Comparison of ENCODE assay signal across 9 mouse cellular contexts in the genomic region with DNA sequence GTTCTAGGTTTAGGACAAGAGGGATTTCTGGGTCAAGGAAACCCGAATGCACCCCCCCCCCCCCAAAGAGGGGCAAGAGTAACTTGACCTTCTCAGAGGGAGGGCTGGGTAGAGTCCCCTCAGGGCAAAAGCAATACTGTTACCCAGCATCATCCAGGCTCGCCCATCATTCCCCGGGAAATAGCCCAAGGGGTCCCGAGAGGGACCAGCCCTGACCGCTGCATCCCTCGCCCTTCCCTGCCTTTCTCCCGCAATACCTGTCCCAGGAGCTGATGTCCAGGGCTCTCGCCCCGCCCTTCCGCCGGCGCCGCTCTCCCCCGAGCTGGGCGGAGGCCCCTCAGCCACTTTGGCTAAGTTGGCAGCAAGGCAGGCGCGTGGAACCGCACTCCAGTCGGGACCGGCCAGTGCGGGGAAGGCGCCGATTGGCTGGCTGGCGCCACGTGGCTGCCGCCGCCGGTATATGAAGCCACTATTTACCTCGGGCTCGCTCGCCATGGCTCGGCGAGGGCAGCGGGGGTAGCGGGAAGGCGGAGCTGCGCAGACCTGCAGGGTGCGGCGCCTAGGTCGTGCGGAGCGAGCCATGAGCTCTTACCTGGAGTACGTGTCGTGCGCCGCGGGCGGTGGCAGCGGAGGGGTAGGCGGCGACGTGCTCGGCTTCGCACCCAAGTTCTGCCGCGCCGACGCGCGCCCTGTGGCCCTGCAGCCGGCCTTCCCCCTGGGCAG. TPM values are rescaled to one million over a fixed set of nuclear protein-coding genes. Genes with fewer than 3 reads are reported as not detected.
DNase-seq lines count a peak whose midpoint lies in the region; ATAC-seq and TF ChIP-seq lines count a peak whose summit lies in the region.
"Had no signal": no experiment of that assay in that cellular context is flagged by ENCODE, and none has a peak within 500 bp of the region (broad histone marks: within the 10 kb centered on the region; RNA-seq: fewer than 3 reads in every experiment).

A gene (plus strand): TSS at position 459 of the 723 bp plus-strand sequence.

- H3K27ac ChIP-seq in forebrain, embryonic 13.5 days: no peak within 1 kb of the TSS
- H3K27ac ChIP-seq in intestine, postnatal 0 days (ENCODE audit: low read depth, low read length): no peak within 1 kb of the TSS

- H3K9ac ChIP-seq in forebrain, embryonic 13.5 days: no peak within 1 kb of the TSS
- no peak within 1 kb of the TSS for H3K9ac ChIP-seq in intestine, postnatal 0 days (ENCODE audit: low read depth, low read length)

- peaks cover 18% of the 10 kb centered on the region for H3K27me3 ChIP-seq in G1E (ENCODE audit: insufficient read depth, low read length)
- peaks cover 90% of the 10 kb centered on the region for H3K27me3 ChIP-seq in forebrain, embryonic 13.5 days
- peaks cover 79% of the 10 kb centered on the region for H3K27me3 ChIP-seq in intestine, postnatal 0 days (replicated peaks; ENCODE audit: control insufficient read depth, insufficient read depth, low read length)

- under 1% methylated on average over 30 of the region's 61 CpGs for WGBS in forebrain, embryonic 13.5 days
- under 1% methylated on average over 55 of the region's 61 CpGs for WGBS in intestine, postnatal 0 days

- peak within 1 kb of the TSS; percentile 13; the same call in 1 of the 2 replicates for H3K4me3 ChIP-seq in G1E (ENCODE audit: low read depth, low read length)
- H3K4me3 ChIP-seq in forebrain, embryonic 13.5 days: peak within 1 kb of the TSS; percentile 48
- H3K4me3 ChIP-seq in intestine, postnatal 0 days (ENCODE audit: low read depth, low read length): peak within 1 kb of the TSS; percentile 40

- no peaks in the 10 kb centered on the region for H3K4me1 ChIP-seq in G1E (ENCODE audit: insufficient read depth, low read depth, low read length)
- peaks cover 13% of the 10 kb centered on the region for H3K4me1 ChIP-seq in forebrain, embryonic 13.5 days
- H3K4me1 ChIP-seq in intestine, postnatal 0 days (replicated peaks; ENCODE audit: control insufficient read depth, insufficient read depth, low read length): peaks cover 5% of the 10 kb centered on the region; the same call in 1 of the 2 replicates

- DNase-seq in frontal cortex, postnatal 14 days (ENCODE audit: low spot score in 2 of 2): no peak
- no peak for DNase-seq in G1E (ENCODE audit: low spot score)
- DNase-seq in lung, postnatal 36 days: peak; percentile 10
- peak; percentile 56 for DNase-seq in testis, postnatal 14 days (ENCODE audit: low spot score)

- peak within 1 kb of the TSS; percentile 83 for H3K4me2 ChIP-seq in forebrain, embryonic 13.5 days
- H3K4me2 ChIP-seq in intestine, postnatal 0 days (replicated peaks; ENCODE audit: low read depth): peak within 1 kb of the TSS; percentile 78

- peaks cover 8% of the 10 kb centered on the region for H3K9me3 ChIP-seq in G1E (replicated peaks)
- H3K9me3 ChIP-seq in forebrain, embryonic 13.5 days (replicated peaks): no peaks in the 10 kb centered on the region
- H3K9me3 ChIP-seq in intestine, postnatal 0 days (ENCODE audit: control insufficient read depth): no peaks in the 10 kb centered on the region

- TF ChIP-seq CTCF in G1E (IDR thresholded peaks at IDR 0.05; ENCODE audit: low read depth, low read length): no peak
- TF ChIP-seq CTCF in intestine, postnatal 0 days (IDR thresholded peaks at IDR 0.05; ENCODE audit: low read depth): no peak

- no peaks in the 10 kb centered on the region for H3K36me3 ChIP-seq in G1E (replicated peaks)
- no peaks in the 10 kb centered on the region for H3K36me3 ChIP-seq in forebrain, embryonic 13.5 days (ENCODE audit: poor library complexity, severe bottlenecking)
- no peaks in the 10 kb centered on the region for H3K36me3 ChIP-seq in intestine, postnatal 0 days (ENCODE audit: control insufficient read depth, insufficient read depth)

- 0 out of 2 replicates have a peak, but pooled peaks have one; percentile 59 for ATAC-seq in frontal cortex, adult (ENCODE audit: low TSS enrichment)
- ATAC-seq in G1E (ENCODE audit: extremely low read depth, insufficient number of reproducible peaks, low FRiP score, poor library complexity, severe bottlenecking): no peak
- peak; percentile 80 for ATAC-seq in forebrain, embryonic 13.5 days
- peak; percentile 53 for ATAC-seq in intestine, postnatal 0 days
- ATAC-seq in monocyte, adult 5-6 weeks (replicated peaks; ENCODE audit: insufficient number of reproducible peaks, low FRiP score, low TSS enrichment, poor library complexity, severe bottlenecking): no peak

RNA-seq across cellular contexts. Expression of the gene that starts here (rescaled TPM):
- total RNA-seq in G1E (2014; fragmentation: Nextera tagmentation) (not detected in 2 replicates), G1E (2017) (0.05 and 0.06 TPM in 2 replicates)
- polyA plus RNA-seq in G1E (2012): not detected in 2 replicates
- not detected in 2 replicates for polyA plus RNA-seq in forebrain, embryonic 13.5 days (2015; fragmentation: Nextera tagmentation; extraction: Ambion mirVana)
- polyA plus RNA-seq in intestine, postnatal 0 days (2015; fragmentation: Nextera tagmentation; extraction: Ambion mirVana): not detected in 2 replicates
- total RNA-seq in monocyte, adult 5-6 weeks (2017): not detected in 3 replicates
- polyA plus RNA-seq: C2C12 had no signal

Comparison
In these comparisons a context has a peak if more than half of its experiments do, and no peak if none do; other contexts are left out.
1. Peak in ATAC-seq, H3K4me3 ChIP-seq and H3K4me2 ChIP-seq in forebrain, embryonic 13.5 days; RNA of the gene not detected or under 1 TPM.
2. Peak in ATAC-seq, H3K4me3 ChIP-seq and H3K4me2 ChIP-seq in intestine, postnatal 0 days; RNA of the gene not detected or under 1 TPM.
3. DNase-seq: peak in lung, postnatal 36 days (single experiment) and testis, postnatal 14 days (single experiment); none in frontal cortex, postnatal 14 days (0 of 2) and G1E (single experiment).
4. Peak in every context shown above with its lines, with median percentiles within 50 percentile points of each other: H3K4me3 ChIP-seq.